Mouse (Mus musculus) gastrocnemius, postnatal 36 days (tissue): ENCODE measurements around the gene Chaf1b. TPM values are rescaled to one million over a fixed set of nuclear protein-coding genes. Genes with fewer than 3 reads are reported as not detected.

Source experiments
- DNase-seq, 2 experiments: peaks; one replicate each; pipeline ENCODE4 v3.0.0; 2022
- intact Hi-C: fragments of 180-260 bp; cut with DNase I; formaldehyde crosslinking; loops from one replicate; pipeline ENCODE4 v1.15.1; 2025
- total RNA-seq, 2 experiments: library from RNA; stranded (reverse); gene quantifications; 2 replicates each; pipeline ENCODE4 v1.2.3; 2021

The Chaf1b gene
- total RNA-seq, 2 experiments from 2014 or later, result 0.36 to 0.57 TPM

GRCm38 (mm10) chr16:93939961-93940360 is 56.3 kb downstream of the Chaf1b start:
- no peak for DNase-seq

GRCm38 (mm10) chr16:93941781-93942567 is 58.3 kb downstream of the Chaf1b start:
- DNase-seq, result no peak
- intact Hi-C loops, result no loop called here

More at GRCm38 (mm10) chr16:93939961-93940360, 56.3 kb downstream of the Chaf1b start:
- intact Hi-C loops, result loop anchor here (5.0 kb wide), 2 partner anchors 37 to 317 kb away; no protein-coding TSS in a partner anchor

GRCm38 (mm10) chr16:93942796-93943502 is 59.2 kb downstream of the Chaf1b start:
- intact Hi-C loops, result no loop called here
- no peak for DNase-seq

- intact Hi-C loops, result no loop called here
- no peak for DNase-seq
These were observed 60.6 kb downstream of the Chaf1b start for GRCm38 (mm10) chr16:93944301-93944700.

GRCm38 (mm10) chr16:93947396-93947795 is 63.7 kb downstream of the Chaf1b start:
- intact Hi-C loops, result no loop called here
- no peak for DNase-seq

Other genes starting within 250 kb of the Chaf1b start
- 1 to 10 TPM; 1.3 to 1.8 TPM for gene Cbr3, start 200.7 kb upstream of the Chaf1b start, total RNA-seq
- gene Dop1b, start 172.0 kb upstream of the Chaf1b start, total RNA-seq, result 10 to 100 TPM; 36.7 to 38.3 TPM
- 10 to 100 TPM in 1 of 2 experiments, 1 to 10 TPM in 1; 7.7 to 10.3 TPM for gene Morc3, start 51.8 kb upstream of the Chaf1b start, total RNA-seq
- gene Cldn14, start 124.9 kb downstream of the Chaf1b start, total RNA-seq, result under 1 TPM in 1 of 2 experiments, not detected in 1; 0.20 TPM
- 10 to 100 TPM; 14.8 to 16.9 TPM for gene Sim2, start 201.0 kb downstream of the Chaf1b start, total RNA-seq